Mouse (Mus musculus): ENCODE data around the gene Tead2.

Tead2 gene

DNA sequence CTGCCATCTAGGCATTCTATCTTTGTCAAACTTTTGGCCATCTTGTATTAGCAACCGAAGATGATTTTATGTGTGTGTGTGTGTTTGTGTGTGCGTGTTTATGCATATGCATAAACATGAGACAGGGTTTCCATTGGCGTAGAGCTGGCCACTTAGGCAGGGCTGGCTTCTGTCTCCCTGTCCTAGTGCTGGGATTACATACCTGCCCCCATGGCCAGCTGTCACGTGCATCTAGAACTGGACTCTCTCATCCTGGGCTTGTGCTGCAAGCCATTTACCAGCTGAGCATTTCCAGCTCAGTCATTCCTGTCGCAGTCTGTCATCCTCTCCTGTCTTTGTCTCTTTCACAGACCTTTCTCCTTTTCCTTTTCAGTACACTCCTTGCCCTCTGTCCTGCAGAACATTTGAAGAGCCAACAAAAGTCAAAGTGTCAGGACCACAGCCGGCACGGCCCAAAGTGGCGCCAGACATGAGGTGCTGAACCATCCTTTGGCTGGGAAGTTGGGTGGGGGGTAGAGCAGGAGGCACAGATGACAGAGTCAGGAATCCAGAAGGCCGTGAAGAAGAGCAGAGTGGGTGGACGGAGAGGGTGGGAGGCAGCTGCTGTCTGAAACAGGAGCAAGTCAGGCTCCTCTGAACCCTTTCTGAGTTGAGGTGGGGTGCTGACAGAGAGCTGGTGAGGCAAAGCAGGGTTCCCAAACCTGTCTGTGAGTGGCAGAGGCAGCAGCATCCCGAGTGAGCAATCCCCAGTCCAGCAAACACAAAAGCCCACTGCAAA lies 41.7 kb downstream of the Tead2 start:
- no peak for DNase-seq (ENCODE audit: low spot score)

DNA sequence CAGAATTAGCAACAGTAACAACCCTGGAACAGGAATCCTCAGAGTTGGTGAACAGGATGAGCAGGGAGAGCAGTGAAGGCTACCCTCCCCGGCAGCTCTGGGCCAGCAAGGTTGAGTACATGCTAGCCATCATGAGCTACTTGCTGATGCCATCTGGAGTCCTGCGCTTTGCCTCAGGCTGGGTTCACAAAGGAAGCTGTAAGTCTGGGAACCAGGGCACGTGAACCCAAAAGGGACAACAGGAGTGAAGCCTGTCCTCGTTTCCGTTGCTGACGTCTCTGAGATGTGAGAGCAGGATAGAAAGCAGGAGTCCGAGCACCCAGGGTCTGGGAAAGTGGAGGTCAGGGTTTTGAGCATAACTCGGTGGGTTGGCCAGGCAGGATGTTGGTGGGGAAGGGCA lies 43.7 kb downstream of the Tead2 start:
- DNase-seq (ENCODE audit: low spot score) = no peak

DNA sequence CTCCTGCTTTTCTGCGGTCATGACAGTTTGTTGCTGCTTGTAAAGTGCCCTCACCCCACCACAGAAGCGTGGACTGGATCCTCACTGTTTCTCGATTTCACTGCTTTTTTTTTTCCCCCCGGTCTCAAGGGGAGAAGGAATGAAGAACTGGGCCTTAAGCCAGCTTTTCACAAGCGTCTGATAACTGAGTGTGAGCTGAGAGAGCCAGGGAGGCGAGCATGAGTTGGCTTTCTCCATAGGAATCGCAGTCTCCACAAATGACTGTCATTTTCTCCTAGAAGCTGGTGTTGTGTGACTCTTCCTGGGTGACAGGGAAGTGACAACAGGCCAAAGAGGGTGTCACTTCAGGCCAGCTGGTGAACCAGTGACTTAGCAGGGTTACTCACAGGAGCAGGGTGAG lies 46.7 kb downstream of the Tead2 start:
- DNase-seq (ENCODE audit: low spot score) = no peak

DNA sequence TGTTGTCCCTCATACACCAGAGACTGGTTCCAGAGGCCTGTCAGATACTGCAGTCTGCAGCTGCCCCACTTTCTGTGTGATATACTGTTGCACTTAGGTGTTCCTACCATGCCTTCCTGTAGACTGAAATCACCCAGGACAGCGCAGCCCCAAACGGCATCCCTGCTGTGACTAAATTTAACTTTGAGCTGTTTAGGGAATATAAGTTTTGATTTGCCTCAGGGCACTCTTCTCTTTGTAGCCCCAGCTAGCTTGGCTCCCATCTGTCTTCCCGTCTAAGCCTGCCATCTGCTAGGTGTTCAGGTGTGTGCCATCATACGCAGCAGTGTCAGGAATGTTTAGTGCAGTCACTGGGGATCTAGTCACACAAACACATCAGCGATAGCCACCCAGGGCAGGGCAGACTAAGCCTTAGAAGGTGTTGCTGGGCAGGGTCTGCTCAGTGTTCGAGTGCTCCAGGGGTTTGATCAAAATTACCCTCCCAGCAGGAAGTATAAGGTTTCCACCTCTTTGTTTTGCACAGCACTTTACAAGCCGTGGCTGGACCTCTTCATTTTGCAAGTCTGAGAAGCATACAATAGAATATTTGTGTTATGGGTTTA lies 47.6 kb downstream of the Tead2 start:
- DNase-seq (ENCODE audit: low spot score) = no peak

DNA sequence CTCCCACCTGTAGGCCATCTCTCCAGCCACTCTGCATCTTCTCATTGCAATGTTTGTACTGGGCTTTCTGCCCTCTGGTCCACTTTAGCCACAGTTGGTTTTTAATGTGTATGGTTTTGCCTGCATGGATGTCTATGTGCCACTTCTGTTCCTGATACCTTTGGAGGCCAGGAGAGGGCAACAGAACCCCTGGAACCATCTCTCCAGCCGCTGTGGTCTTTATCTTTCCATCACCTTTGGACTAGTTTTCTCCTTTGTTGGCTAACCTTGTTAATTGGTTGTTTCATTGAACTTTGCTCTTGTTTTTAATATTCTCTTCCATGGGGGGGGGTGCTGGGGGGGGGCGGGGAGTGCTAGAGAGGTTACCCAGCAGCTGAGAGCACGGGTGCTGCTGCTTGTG lies 48.8 kb downstream of the Tead2 start:
- no peak for DNase-seq (ENCODE audit: low spot score)

DNA sequence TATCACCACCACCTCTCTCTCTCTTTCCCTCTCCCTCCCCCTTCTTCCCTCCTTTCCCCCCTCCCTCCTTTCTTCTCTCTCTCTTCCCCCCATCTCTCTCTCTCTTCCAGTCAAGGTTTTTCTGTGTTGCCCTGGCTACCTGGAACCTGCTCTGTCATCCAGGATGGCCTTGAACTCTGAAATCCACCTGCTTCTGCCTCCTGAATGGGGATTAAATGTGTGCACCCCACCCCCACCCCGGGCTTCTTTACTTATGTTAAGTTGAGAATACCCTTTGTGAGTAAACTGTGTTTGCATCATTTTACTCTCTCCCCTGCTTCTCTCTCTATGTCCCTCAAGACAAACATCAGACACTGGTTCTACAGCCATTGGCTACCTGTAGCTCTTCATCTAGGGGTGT lies 50.0 kb downstream of the Tead2 start:
- DNase-seq (ENCODE audit: low spot score) = no peak

DNA sequence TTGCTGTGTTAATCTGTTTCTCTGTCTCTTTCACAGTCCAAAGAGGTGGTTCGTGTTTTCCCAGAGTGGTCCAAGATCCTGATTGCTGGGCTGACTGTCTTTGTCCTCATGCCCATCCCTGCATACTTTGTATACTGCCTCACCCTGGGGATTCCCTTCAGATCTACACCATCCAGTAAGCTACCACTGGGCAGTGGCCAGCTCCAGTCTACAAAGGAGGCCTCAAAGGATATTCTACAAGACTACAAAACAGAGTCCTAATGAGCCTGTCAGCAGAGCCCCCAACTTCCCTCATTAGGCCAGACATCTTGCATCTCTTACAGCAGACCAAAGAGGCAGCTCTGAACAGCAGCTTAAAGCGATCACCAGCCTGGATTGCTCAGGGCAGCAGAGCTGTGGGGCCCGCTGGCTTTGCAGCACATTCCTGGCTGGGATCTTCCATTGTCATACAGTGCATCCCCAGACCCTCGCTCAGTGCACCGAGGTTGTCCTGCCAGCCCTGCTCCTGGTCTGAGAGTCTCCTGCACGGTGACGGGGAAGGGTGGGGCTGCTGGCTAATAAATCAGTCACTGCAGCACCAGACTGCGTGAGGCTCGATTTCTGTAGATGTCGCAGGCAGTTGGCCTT lies 57.3 kb downstream of the Tead2 start:
- no peak for DNase-seq (ENCODE audit: low spot score)

DNA sequence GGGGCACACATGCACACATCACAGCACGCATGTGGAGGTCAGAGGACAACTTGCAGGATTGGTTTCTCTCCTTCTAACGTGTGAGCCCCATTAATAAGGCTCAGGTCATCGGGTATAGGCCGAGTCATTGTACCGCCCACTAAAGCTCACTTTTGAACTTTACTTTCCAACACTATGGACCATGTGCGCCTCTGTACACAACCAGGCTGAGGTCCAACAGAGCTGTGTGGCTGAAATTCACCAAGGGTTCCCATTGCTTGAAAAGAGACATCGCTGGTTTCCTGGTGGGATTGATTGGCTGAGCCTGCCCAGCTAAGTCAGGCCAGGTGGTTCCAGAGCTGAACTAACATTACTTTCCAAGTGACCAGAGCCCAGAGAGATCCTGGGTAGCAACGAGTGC lies 58.1 kb downstream of the Tead2 start:
- no peak for DNase-seq (ENCODE audit: low spot score)

DNA sequence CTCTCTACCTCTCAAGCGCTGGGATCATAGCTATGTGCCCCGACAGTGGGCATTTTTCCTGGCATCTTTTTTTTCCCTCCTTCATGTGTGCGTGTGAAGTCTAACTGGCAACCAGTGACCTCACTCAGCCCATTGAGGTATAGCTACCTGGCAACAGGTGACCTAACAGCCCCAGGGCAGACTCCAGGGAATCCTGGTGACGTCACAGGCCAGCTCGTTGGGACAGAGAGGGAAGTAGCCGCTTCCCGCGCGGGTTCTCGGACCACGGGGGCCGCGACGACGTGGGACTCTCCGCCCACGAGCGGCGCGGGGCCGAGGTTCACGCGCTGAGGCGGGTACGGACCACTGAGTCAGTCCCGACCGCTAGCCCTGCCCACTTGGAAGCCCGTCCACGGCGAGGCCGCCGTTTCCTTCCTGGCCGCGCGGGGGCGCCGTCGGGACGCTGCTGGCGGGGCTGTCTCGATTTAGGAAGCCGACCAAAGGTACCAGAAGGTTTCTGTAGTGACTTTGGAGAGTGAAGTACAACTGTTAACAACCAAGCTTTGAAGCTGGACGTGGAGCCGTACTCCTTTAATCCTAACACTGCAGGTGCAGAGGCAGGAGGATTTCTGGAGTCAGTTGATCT lies 61.7 kb downstream of the Tead2 start, which contains the start of gene Slc6a21:
Gene Slc6a21 (plus strand): TSS at position 378 of the 625 bp plus-strand sequence.
- DNase-seq (ENCODE audit: low spot score) = peak; percentile 63

All from embryo, embryonic 10 days (tissue).